Mouse (Mus musculus): ENCODE measurements around the gene Anp32a.

- no peak for TF ChIP-seq POLR2A (IDR thresholded peaks at IDR 0.05; ENCODE audit: insufficient read length, low read depth)
- TF ChIP-seq POLR2AphosphoS2 (IDR thresholded peaks at IDR 0.05; ENCODE audit: insufficient read length, low read depth): no peak
- TF ChIP-seq USF1 (IDR thresholded peaks at IDR 0.05; ENCODE audit: low read depth): no peak
- TF ChIP-seq MYOD1 (IDR thresholded peaks at IDR 0.05; ENCODE audit: control insufficient read depth in 1 of 3, insufficient read length in 2 of 3, low read depth in 2 of 3): no peak
- no peak for TF ChIP-seq MYOG (IDR thresholded peaks at IDR 0.05; ENCODE audit: control insufficient read depth in 1 of 3, insufficient read depth in 1 of 3, insufficient read length in 2 of 3, low read depth in 2 of 3)
- no peak for TF ChIP-seq TCF12 (IDR thresholded peaks at IDR 0.05; ENCODE audit: insufficient read depth, poor library complexity, severe bottlenecking)
- TF ChIP-seq REST (IDR thresholded peaks at IDR 0.05; ENCODE audit: insufficient read depth, insufficient read length): no peak
These were observed 3.0 kb upstream of the Anp32a start for GRCm38 (mm10) chr9:62337924-62338635.
